Mouse (Mus musculus) testis, adult 2 months (tissue): ENCODE data around the gene Syn3. TPM values are rescaled to one million over a fixed set of nuclear protein-coding genes. Genes with fewer than 3 reads are reported as not detected.

Source experiments
- H3K27ac ChIP-seq: fragments of 200-500 bp; 2 replicates; pipeline ENCODE4 v1.5.1; 2012; ENCODE audit warnings: low read depth, low read length; ENCODE audit not compliant: control insufficient read depth, insufficient read depth
- H3K27me3 ChIP-seq: fragments of 200-500 bp; 2 replicates; pipeline ENCODE4 v1.6.1; 2012; ENCODE audit warnings: mild to moderate bottlenecking, low read length, moderate library complexity; ENCODE audit not compliant: control insufficient read depth, insufficient read depth
- H3K36me3 ChIP-seq: fragments of 200-500 bp; 2 replicates; pipeline ENCODE4 v1.6.1; 2012; ENCODE audit warnings: mild to moderate bottlenecking, low read length; ENCODE audit not compliant: control insufficient read depth, insufficient read depth
- H3K4me1 ChIP-seq: fragments of 200-500 bp; 2 replicates; pipeline ENCODE4 v1.6.1; 2012; ENCODE audit warnings: low read length; ENCODE audit not compliant: control insufficient read depth, insufficient read depth
- H3K4me3 ChIP-seq: fragments of 200-500 bp; 2 replicates; pipeline ENCODE4 v1.5.1; 2012; ENCODE audit warnings: low read depth, mild to moderate bottlenecking, low read length, moderate library complexity, mixed read lengths; ENCODE audit not compliant: control insufficient read depth
- CTCF ChIP-seq: fragments of 200-500 bp; IDR thresholded peaks from 2 replicates; pipeline ENCODE4 v1.5.1; 2012; ENCODE audit warnings: low read depth, mild to moderate bottlenecking, inconsistent platforms, low read length, moderate library complexity; ENCODE audit not compliant: control insufficient read depth, insufficient read depth, insufficient replicate concordance
- POLR2A ChIP-seq: fragments of 200-500 bp; IDR thresholded peaks from 2 replicates; pipeline ENCODE4 v1.6.1; 2012; ENCODE audit warnings: low read depth, mild to moderate bottlenecking, inconsistent platforms, low read length, moderate library complexity; ENCODE audit not compliant: control insufficient read depth
- polyA plus RNA-seq: library from polyadenylated mRNA; depleted of rRNA; stranded (reverse); fragments of >200 nt; gene quantifications from 2 replicates; pipeline ENCODE4 v1.2.3, GENCODE M21; 2012

The Syn3 gene
- polyA plus RNA-seq, 1 experiment = 0.84 TPM

DNA sequence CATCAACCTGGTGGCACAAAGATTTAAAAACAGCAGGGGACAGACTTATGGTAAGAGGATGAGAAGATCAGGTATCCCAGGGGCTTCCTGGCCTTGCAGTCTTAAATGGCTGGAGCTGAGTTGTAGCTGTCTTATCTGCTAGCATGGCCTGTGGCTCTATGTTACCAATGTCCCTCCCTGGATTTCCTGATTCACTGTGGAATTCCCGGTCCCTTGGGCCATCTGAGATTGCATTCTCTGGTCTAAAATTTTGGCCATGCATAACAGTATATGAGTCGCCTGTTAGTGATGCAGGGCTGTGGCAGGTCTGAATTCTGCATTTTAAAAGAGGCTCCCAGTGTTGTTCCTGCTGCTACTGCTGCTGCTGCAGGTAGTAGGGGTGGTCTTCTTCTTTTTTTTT lies 382.4 kb downstream of the Syn3 start:
- H3K27ac ChIP-seq = no peak overlapping the region
- H3K4me3 ChIP-seq = no peak overlapping the region
- no peaks in the 10 kb centered on the region for H3K36me3 ChIP-seq
- TF ChIP-seq POLR2A (no peak), CTCF (no peak)
- H3K4me1 ChIP-seq = no peaks in the 10 kb centered on the region
- no peaks in the 10 kb centered on the region for H3K27me3 ChIP-seq

DNA sequence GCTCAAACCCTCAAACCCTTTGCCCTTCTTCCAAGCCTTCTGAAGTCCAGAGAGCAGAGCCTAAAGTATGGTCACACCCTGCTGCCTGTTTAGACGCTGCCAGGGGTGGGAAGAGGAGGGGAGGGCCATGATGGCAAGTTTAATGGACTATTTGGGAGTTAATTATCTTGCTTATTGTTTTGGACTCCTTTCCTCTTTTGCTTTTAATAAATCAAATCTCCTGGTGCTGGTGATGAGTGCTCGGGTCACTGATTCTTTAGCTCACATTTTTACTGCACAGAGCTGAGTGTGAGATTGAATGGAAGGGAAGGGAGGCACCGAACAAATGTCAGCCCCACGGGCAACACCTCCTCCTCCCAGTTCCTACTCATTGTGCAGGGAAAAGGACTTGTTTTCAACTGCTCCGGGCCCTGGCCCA lies 384.3 kb downstream of the Syn3 start:
- H3K27me3 ChIP-seq = no peaks in the 10 kb centered on the region
- no peaks in the 10 kb centered on the region for H3K36me3 ChIP-seq
- no peak overlapping the region for H3K27ac ChIP-seq
- no peaks in the 10 kb centered on the region for H3K4me1 ChIP-seq
- TF ChIP-seq POLR2A (no peak), CTCF (no peak)
- H3K4me3 ChIP-seq = no peak overlapping the region

DNA sequence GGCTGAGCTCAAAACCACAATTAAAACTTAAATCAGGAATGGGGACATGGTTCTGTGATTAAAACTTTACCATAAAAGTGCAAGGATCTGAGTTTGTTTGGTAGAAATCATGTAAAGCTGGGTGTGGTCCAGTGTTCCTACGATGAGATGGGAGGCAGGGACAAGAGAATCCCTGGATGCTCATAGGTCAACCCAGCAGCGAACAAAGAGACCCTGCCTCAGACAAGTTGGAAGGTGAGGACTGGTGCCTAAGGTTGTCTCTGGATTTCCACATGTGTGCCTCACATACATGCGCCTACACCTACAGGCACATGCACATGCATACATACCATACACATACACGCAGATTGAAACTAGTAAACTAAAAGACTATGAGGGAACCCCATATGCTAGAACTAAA lies 389.9 kb downstream of the Syn3 start:
- TF ChIP-seq POLR2A (no peak), CTCF (no peak)
- H3K36me3 ChIP-seq = no peaks in the 10 kb centered on the region
- H3K27me3 ChIP-seq = no peaks in the 10 kb centered on the region
- H3K4me1 ChIP-seq = no peaks in the 10 kb centered on the region
- H3K27ac ChIP-seq = no peak overlapping the region
- no peak overlapping the region for H3K4me3 ChIP-seq

DNA sequence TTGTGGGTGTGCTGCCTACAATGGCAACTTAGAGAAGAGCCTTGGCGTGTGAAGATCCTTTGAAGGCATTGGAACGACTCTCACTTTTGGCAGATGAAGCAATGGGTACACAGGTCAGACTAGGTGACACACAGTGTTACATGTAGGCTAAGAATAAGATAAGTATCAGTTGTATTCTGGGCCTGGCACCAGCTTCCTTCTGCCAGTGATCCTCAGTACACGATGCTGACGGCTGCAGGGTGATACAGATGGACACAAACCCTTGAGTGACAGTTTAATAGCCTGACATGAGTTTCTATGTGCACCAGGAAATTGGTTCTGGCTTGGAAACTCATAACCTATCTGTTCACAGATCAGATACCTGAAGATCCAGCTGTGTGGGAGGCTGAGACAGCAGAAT lies 391.0 kb downstream of the Syn3 start:
- H3K4me3 ChIP-seq = no peak overlapping the region
- H3K27me3 ChIP-seq = no peaks in the 10 kb centered on the region
- no peaks in the 10 kb centered on the region for H3K36me3 ChIP-seq
- no peaks in the 10 kb centered on the region for H3K4me1 ChIP-seq
- H3K27ac ChIP-seq = no peak overlapping the region
- TF ChIP-seq POLR2A (no peak), CTCF (no peak)

DNA sequence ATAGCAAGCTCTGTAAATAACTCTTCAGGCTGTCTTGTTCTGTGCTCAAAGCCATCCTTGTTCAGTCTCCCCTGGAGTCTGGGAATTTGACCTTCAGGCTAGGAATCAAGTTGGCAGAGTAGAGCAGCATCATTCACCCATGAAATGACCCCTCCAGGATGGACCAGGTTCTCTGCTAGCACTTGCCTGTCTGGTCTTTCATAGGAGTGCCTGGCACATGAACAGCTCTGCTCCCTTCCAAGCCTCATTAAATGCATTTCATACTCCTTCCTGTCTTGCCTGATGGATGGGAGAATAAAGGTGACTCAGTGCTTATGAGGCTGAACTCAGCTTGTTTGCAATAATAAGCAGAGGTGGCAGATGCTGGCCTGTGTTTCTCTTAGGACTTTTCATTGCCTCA lies 394.7 kb downstream of the Syn3 start:
- Histone ChIP-seq H3K36me3 (no peaks in the 10 kb centered on the region), H3K4me3 (no peak overlapping the region), H3K27ac (no peak overlapping the region), H3K27me3 (no peaks in the 10 kb centered on the region), H3K4me1 (no peaks in the 10 kb centered on the region)
- TF ChIP-seq CTCF (no peak), POLR2A (no peak)

DNA sequence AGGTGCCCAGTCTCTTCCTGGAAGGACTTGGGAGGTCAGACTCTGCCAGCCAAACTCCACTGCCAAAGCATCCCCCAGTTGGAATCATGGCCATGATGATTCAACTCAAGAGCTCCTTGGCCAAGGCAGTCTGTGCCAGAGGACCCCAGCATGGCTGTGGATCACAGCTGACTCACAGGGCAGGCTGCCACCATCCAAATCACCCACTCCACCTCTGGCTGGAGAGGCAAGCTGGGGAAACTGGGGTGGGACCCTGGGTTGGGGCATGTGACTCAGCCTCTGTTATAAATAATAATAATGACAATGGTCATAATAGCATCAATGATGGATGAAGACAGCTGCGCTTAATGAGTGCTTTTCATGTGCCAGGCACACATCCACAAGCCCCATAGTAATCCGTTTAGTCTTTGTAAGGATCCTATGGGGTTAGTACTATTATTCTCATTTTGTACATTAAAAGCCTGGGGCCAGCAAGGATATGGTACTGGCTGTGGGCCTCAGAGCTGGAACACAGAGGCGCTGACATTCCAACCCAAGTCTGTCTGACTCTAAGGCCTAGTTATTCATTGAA lies 398.3 kb downstream of the Syn3 start:
- H3K27ac ChIP-seq = no peak overlapping the region
- H3K36me3 ChIP-seq = no peaks in the 10 kb centered on the region
- no peak overlapping the region for H3K4me3 ChIP-seq
- TF ChIP-seq POLR2A (no peak), CTCF (no peak)
- no peaks in the 10 kb centered on the region for H3K4me1 ChIP-seq
- no peaks in the 10 kb centered on the region for H3K27me3 ChIP-seq

DNA sequence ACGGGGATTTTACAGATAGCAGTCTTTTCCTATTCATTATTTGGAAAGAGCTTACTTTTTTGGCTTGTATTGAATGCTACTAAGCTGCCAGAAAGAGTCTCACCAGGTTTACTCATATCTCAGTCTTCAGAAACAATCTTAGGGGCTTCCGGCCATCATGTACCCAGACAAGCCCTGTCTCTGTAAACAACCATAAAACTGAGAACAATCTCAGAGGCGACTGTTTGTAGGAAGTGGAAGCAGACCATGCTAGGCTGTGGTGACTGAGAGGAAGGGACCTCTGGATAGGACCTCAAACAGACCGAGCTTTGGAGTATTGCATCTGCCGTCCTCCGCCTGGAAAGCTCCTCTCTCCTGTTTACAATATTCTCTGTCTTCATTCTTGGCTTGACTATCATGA lies 400.3 kb downstream of the Syn3 start:
- Histone ChIP-seq H3K4me3 (no peak overlapping the region), H3K27me3 (no peaks in the 10 kb centered on the region), H3K36me3 (no peaks in the 10 kb centered on the region), H3K27ac (no peak overlapping the region), H3K4me1 (no peaks in the 10 kb centered on the region)
- TF ChIP-seq CTCF (no peak), POLR2A (no peak)
